8 mouse cellular contexts compared by ENCODE assay signal in genomic region chr11:118289562-118289961, GRCm38 (mm10). TPM values are rescaled to one million over a fixed set of nuclear protein-coding genes. Genes with fewer than 3 reads are reported as not detected.
DNase-seq lines count a peak whose midpoint lies in the region; ATAC-seq lines count a peak whose summit lies in the region.

No protein-coding gene starts in this region.

- peaks cover 33% of the 10 kb centered on the region for H3K36me3 ChIP-seq in kidney, embryonic 15.5 days
- peaks cover 32% of the 10 kb centered on the region for H3K36me3 ChIP-seq in hindbrain, embryonic 10.5 days
- H3K36me3 ChIP-seq in midbrain, embryonic 14.5 days (ENCODE audit: control insufficient read depth, insufficient read depth, low read length), result peaks cover 26% of the 10 kb centered on the region

- peaks cover 24% of the 10 kb centered on the region for H3K4me1 ChIP-seq in kidney, embryonic 15.5 days
- peaks cover 20% of the 10 kb centered on the region for H3K4me1 ChIP-seq in hindbrain, embryonic 10.5 days (replicated peaks)
- H3K4me1 ChIP-seq in midbrain, embryonic 14.5 days (ENCODE audit: control insufficient read depth, insufficient read depth, low read length), result peaks cover 9% of the 10 kb centered on the region

- H3K4me3 ChIP-seq in kidney, embryonic 15.5 days (replicated peaks), result peak overlapping the region; percentile 98
- H3K4me3 ChIP-seq in hindbrain, embryonic 10.5 days, result peak overlapping the region; percentile 75
- peak overlapping the region; percentile 92 for H3K4me3 ChIP-seq in midbrain, embryonic 14.5 days (replicated peaks; ENCODE audit: low read depth, low read length)

- peak overlapping the region; percentile 90 for H3K4me2 ChIP-seq in kidney, embryonic 15.5 days
- peak overlapping the region; percentile 83 for H3K4me2 ChIP-seq in midbrain, embryonic 14.5 days (ENCODE audit: low read length)

- H3K27me3 ChIP-seq in kidney, embryonic 15.5 days, result no peaks in the 10 kb centered on the region
- no peaks in the 10 kb centered on the region for H3K27me3 ChIP-seq in hindbrain, embryonic 10.5 days (ENCODE audit: insufficient read depth, poor library complexity, severe bottlenecking)
- no peaks in the 10 kb centered on the region for H3K27me3 ChIP-seq in midbrain, embryonic 14.5 days (ENCODE audit: control insufficient read depth, insufficient read depth, low read length)

- DNase-seq in kidney, postnatal 36 days, result no peak
- peak; percentile 51 for DNase-seq in ZHBTc4 (ENCODE audit: low read depth, low spot score)
- DNase-seq in hindbrain, embryonic 10.5 days (ENCODE audit: low spot score), result no peak
- DNase-seq in midbrain, embryonic 14.5 days, result no peak
- DNase-seq in layer of hippocampus, postnatal 25 days (ENCODE audit: extremely low spot score in 1 of 2, low spot score in 1 of 2), result no peak
- DNase-seq in adrenal gland, postnatal 36 days, result no peak
- no peak for DNase-seq in adrenal gland, postnatal 25 days

- H3K9ac ChIP-seq in kidney, embryonic 15.5 days, result peak overlapping the region; percentile 90
- H3K9ac ChIP-seq in midbrain, embryonic 14.5 days (replicated peaks; ENCODE audit: low read length), result peak overlapping the region; percentile 86

- WGBS in kidney, embryonic 15.5 days, result under 1% methylated on average over 22 of the region's 22 CpGs
- WGBS in hindbrain, embryonic 10.5 days, result under 1% methylated on average over 22 of the region's 22 CpGs
- under 1% methylated on average over 22 of the region's 22 CpGs for WGBS in midbrain, embryonic 14.5 days

- peak overlapping the region; percentile 80 for H3K27ac ChIP-seq in kidney, embryonic 15.5 days
- peak overlapping the region; percentile 92 for H3K27ac ChIP-seq in hindbrain, embryonic 10.5 days
- peak overlapping the region; percentile 80 for H3K27ac ChIP-seq in midbrain, embryonic 14.5 days (replicated peaks; ENCODE audit: low read depth, low read length)

- ATAC-seq in kidney, embryonic 15.5 days (replicated peaks; ENCODE audit: low FRiP score), result no peak; the same call in none of the 2 replicates
- peak; percentile 14; the same call in 1 of the 2 replicates for ATAC-seq in midbrain, embryonic 14.5 days (ENCODE audit: low FRiP score, low TSS enrichment)

- H3K9me3 ChIP-seq in kidney, embryonic 15.5 days (replicated peaks), result no peaks in the 10 kb centered on the region
- no peaks in the 10 kb centered on the region for H3K9me3 ChIP-seq in hindbrain, embryonic 10.5 days
- no peaks in the 10 kb centered on the region for H3K9me3 ChIP-seq in midbrain, embryonic 14.5 days (ENCODE audit: control insufficient read depth, low read length)

RNA-seq across cellular contexts. Expression of gene Usp36, which starts 0.5 kb away (rescaled TPM):
- polyA plus RNA-seq in kidney, embryonic 15.5 days (2015; fragmentation: Nextera tagmentation; extraction: Ambion mirVana), result 21.8 and 24.2 TPM in 2 replicates
- polyA plus RNA-seq in hindbrain, embryonic 10.5 days (2016; fragmentation: Nextera tagmentation; extraction: Ambion mirVana), result 18.9 and 21.6 TPM in 2 replicates
- 11.7 and 13.4 TPM in 2 replicates for polyA plus RNA-seq in midbrain, embryonic 14.5 days (2014; fragmentation: Nextera tagmentation; extraction: Ambion mirVana)
- 10 to 100 TPM; 20.3 to 26.7 TPM for total RNA-seq in layer of hippocampus, postnatal 25 days (2021)
- total RNA-seq in adrenal gland, postnatal 36 days (2021), result 10 to 100 TPM; 20.8 to 31.3 TPM
- 23.1 and 25.0 TPM in 2 replicates for total RNA-seq in adrenal gland, postnatal 25 days (2021)

RNA-seq across cellular contexts. Expression of gene Cyth1, which starts 41.2 kb away (rescaled TPM):
- polyA plus RNA-seq in kidney, embryonic 15.5 days (2015; fragmentation: Nextera tagmentation; extraction: Ambion mirVana), result 16.4 and 16.5 TPM in 2 replicates
- 13.9 and 23.0 TPM in 2 replicates for polyA plus RNA-seq in hindbrain, embryonic 10.5 days (2016; fragmentation: Nextera tagmentation; extraction: Ambion mirVana)
- polyA plus RNA-seq in midbrain, embryonic 14.5 days (2014; fragmentation: Nextera tagmentation; extraction: Ambion mirVana), result 23.3 and 33.3 TPM in 2 replicates
- total RNA-seq in layer of hippocampus, postnatal 25 days (2021), result 10 to 100 TPM; 96.3 to 99.2 TPM
- total RNA-seq in adrenal gland, postnatal 36 days (2021), result 10 to 100 TPM; 28.6 to 35.8 TPM
- total RNA-seq in adrenal gland, postnatal 25 days (2021), result 28.9 and 42.2 TPM in 2 replicates

RNA-seq across cellular contexts. Expression of gene Cep295nl, which starts 52.7 kb away (rescaled TPM):
- 0.44 and 0.80 TPM in 2 replicates for polyA plus RNA-seq in kidney, embryonic 15.5 days (2015; fragmentation: Nextera tagmentation; extraction: Ambion mirVana)
- 0.19 and 0.21 TPM in 2 replicates for polyA plus RNA-seq in hindbrain, embryonic 10.5 days (2016; fragmentation: Nextera tagmentation; extraction: Ambion mirVana)
- polyA plus RNA-seq in midbrain, embryonic 14.5 days (2014; fragmentation: Nextera tagmentation; extraction: Ambion mirVana), result 0.21 and 0.22 TPM in 2 replicates
- under 1 TPM; 0.57 to 0.99 TPM for total RNA-seq in layer of hippocampus, postnatal 25 days (2021)
- 1 to 10 TPM in 1 of 2 experiments, under 1 TPM in 1; 0.46 to 1.1 TPM for total RNA-seq in adrenal gland, postnatal 36 days (2021)
- total RNA-seq in adrenal gland, postnatal 25 days (2021), result 1.1 and 3.4 TPM in 2 replicates
